Mouse (Mus musculus): ENCODE measurements at regions not wholly inside any gene's neighbourhood (a gene's known extent, or its start where the extent isn't known, plus 50 kb on each side); places are given as distances from the start of the nearest gene placed in this dataset.

- TF ChIP-seq EP300 (optimal IDR thresholded peaks at IDR 0.05) (no peak), CTCF (IDR thresholded peaks at IDR 0.05; ENCODE audit: low read depth) (no peak)
Measured at GRCm38 (mm10) chr12:35775396-35775795, 150.0 kb upstream of the Agr3 start.

All from stomach, postnatal 0 days (tissue).